Mouse (Mus musculus) WW6 (cell line): ENCODE measurements around the gene Hcst.
A peak's percentile ranks its signal among the peaks of the same experiment; 100 is the strongest.

Experiments
- DNase-seq: peaks from one replicate; pipeline ENCODE4 v3.0.0-alpha.2; 2013; ENCODE audit warnings: low read depth, low spot score

Gene Hcst

DNA sequence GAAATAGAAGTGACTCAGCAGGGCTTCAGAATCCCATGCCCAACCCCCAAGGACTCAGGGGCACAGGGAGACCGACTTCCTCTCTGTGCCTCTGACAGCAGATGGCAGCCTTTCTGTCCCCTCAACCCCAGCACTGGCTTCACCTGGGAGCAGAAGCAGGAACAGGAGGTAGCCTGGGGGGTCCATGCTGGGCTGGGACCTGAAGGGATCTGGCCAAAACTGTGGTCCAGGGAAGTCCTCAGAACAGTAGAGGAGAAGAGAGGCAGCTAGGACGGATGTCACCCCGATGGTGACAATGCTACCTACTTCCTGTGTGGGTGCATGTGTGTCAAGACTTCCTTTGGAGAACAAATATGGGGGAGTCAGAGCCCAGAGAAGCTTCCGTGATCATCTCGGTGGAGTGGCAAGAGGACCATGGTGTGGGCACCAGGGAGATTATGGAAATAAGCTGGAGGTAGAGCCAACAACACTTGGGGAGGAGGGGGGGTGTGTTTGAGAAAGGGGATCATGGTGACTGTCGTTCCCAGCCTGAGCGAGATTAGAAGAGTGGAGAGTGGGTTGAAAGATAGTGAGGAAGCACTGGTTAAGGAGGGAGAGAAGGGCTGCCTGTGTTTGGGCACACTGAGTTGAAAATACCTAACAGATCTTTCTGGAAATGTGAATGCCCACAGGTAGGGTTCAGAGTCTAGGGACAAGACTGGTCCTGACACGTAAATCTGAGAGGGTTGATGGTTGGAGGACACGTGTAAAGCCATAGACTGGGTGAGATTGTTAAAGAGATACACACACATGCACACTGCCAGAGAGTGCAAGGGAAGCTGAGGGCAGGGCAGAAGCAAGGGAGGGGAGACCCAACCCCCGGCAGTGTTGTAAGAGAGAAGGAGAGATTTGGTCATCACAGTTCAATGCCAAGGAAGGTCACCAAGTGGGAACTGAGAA, at the start of gene Hcst:
TSS of gene Hcst (minus strand) at position 294 of the 939 bp plus-strand sequence.
- DNase-seq: no peak

DNA sequence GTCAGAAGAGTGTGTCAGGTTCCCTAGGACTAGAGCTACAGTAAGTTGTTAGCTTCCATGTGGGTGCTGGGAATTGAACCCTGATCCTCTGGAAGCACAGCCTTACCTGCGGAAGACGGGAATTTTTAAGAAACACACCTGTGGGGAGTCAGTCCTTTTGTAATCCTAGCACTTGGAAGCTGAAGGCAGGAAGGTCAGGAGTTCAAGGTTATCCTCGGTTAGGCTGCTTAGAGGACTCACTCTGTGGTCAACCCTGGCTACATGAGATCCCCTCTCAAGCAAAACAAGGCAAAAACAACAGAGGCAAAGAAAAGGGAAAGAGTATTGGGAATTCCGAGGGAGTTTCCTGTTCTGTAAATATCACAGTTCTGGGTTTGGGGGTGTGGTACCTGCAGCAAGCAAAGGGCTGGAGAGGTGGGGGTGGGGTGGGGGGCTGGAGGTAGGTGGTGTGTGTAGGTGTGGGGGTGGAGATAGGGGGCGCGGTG, 45.2 kb upstream of the Hcst start:
- no peak for DNase-seq

DNA sequence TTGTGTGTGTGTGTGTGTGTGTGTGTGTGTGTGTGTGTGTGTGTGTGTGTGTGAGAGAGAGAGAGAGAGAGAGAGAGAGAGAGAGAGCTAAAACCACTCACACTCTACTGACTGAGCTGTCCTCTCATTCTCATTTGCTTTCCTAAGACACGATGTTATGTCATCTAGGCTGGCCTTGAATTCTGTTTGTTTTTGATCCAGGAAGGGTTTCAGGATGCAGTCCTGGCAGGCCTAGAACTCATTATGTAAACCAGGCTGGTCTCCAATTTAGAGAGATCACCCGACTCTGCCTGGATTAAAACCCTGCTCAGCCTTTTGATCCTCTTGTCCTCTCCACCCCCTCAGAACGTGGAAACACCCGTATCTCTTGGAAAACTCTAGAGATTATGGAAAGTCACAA, 44.3 kb upstream of the Hcst start:
- DNase-seq: no peak

DNA sequence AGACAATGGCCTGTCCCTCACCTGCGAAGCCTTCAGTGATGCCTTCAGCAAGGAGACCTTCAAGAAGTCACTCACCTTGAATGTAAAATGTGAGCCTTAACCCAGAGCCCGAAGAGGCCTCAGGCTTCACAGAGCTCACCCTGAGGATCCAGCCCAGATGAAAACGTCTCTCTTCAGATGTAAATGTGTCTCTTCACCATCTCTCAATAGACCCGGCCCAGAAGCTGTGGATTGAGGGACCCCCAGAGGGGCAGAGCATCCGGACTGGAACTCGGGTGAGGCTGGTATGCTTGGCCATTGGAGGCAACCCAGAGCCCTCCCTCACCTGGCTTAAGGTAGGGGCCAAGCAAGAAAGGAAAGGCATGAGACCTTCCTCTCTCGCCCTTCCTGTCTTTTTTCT, 43.9 kb upstream of the Hcst start:
- DNase-seq: peak; percentile 50

DNA sequence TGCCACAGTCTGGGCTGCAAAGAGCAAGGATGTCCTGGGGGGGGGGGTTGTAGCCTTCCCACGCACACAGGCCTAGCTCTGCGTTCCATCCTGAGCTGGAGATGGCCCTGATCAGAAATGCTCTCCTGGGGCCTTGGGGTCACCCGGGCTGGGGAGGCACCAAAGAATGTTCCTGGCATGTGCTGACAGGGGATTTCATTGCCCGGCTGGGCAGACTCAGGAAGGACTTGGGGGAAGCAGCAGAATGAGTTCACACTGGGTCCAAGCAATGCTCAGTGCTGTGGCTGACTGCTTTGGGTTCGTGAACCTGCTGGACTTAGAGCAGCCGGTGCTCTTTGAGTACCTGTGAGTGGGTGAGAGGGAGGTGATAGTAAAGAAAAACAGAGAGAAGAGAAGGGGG, 39.8 kb upstream of the Hcst start:
- DNase-seq: no peak

DNA sequence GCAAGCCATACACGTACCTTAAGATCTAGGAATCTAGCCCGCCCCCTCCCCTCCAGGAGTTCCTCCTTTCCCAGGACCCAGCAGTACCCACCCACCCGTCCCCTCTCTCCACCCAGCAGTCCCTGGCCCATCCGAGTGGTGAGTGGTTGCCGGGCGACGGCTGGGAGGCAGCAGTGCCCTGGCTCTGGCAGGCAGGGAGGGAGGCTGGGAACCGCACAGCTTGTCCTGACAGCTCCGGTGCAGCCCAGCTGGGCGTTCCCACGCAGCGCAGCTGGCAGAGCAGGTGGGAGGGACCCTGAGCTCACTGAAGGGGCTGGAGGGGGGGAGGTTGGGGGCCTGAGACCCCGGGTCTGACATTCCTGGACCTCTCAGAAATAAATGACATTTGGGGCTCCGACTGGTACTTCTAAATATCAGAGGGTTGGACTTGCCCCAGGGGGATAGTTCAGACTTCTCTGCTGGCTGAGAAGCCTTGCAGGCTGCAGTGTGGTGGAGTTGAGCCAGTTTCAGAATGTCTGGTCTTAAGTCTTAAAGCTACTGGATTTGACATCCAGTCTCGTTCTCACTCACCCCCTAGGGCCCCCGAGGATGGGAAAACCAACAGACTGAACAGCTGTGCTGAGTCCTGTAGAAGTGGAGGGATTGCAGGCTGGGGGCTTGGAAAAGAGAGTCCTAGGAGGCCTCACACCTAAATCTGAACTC, 38.1 kb upstream of the Hcst start, which contains the start of the genes Kirrel2 and Nphs1:
TSS of gene Kirrel2 (minus strand) at position 62 of the 702 bp plus-strand sequence.
TSS of gene Nphs1 (plus strand) at position 687 of the 702 bp plus-strand sequence.
- DNase-seq: no peak

DNA sequence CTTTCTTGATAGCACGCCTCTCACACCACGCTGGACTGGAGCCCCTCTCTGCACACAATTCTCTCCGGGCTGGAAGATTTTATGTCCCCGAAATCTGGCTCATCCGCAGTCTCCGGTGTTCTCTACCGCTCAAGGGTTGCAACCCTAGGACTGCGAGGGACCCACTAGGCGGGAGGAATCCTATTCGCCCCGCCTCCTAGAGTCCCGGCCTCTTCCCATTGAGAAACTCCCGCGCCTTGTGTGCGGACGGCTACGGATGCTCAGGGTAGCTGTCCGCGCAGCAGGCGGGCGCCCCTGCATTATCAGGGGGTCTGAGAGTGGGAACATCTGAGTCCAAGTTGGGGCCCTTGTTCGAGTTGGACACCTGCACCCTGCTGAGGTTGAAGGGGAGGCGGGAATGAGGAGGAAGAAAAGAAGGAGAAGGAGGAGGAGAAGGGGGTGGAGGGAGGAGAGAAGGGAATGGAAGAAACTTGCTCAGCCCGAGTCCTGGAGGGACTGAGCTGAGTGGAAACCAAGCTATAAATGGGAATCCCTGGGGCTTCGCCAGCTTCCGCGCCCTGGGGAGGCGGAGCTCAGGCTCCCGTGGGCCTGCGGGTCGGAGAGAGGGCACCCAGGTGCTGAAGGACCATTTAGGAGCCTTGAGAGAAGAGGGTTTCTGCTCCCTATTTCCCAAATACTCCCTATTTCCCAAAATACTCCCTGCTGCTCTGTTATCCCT, 37.4 kb upstream of the Hcst start:
- no peak for DNase-seq

DNA sequence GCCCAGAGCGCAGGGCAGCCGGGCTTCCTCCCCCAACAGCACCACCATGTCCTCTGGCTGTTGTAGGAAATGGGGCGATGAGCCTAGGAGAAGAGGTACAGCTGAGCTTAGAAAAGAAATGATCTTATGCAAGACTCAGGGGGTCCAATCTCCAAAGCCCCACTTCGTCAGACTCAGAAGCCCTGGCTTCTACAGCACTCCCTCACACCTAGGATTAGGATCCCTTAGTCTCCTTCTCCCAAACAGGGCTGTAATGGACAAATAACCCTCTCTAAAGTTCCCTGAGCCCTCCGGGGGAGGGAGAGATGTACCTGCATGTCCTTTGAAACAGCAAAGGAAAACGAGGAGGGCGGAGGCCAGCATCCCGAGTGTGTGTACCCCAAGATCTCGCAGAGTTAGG, 36.8 kb upstream of the Hcst start:
- no peak for DNase-seq

DNA sequence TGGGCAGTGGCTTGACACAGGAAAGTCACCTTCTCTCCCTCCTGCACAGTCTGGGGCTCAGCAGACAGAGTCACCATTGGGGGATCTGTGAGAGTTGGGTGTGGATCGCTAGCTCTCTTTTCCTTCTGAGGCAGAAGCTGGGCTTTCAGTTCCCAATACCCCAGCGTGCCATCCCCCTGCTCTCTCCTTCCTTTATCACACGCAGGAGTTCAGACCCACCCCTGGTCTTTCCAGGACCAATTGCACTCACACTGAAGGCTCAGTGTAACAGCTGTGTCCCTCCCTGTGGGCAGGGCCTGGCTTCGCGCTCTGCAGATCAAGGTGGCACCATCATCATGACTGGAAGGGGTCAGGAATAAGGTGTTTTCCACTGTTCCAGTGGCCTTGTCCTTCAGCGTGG, 34.6 kb upstream of the Hcst start:
- DNase-seq: no peak

DNA sequence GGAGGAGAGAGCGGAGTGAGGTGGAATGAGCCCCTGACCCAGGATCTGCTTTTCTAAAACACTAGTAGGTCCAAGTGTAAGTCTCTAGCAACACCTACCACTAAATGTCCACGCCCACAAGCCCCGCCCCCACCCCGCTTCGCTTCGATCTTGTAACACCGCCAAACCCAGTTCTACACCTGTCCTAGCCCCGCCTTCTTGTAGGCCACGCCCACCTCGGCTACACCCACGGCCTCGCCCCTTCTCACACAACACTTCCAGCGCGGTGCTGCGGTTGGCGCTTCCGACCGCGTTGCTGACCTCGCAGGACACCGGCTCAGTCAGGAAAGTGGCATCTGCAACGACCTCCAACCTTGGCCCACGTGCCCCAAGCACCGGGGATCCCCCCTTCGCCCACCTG, 34.1 kb upstream of the Hcst start:
- peak; percentile 70 for DNase-seq

DNA sequence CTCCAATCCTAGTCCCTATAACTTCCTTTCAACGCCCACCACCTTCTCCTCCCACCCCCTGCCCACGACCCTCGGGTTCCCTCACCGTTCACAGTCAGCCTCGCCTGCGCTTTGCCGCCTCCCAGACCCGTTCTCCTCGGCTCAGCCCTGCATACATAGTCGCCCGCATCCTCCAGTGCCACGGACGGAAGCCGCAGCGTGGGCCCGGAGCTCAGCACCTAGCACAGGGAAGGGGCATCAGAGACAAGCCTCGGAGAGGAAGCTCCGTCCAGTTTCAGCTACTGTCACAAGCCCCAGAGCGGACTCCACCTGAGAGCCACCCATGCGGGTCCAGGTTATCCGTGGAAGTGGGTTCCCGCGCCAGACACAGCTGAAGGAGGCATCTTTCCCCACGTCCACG, 33.7 kb upstream of the Hcst start:
- DNase-seq: no peak

DNA sequence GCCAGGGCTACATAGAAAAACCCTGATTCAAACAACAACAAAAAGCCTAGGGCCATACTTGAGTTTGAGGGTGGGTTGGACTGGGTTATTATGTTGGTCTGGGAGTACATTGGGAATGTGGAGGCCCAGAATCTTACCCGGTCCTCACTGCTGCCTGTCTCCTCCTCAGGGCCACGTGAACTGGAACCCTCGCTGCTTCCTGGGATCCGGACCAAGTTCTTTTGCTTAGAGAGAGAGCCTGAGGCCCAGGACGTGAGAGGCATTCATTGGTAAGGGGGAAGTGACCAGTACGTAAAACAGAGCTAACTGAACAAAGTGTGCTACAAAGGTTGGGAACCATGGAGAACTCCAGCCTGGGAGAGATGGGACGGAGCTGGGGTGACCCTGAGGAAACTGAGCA, 30.6 kb upstream of the Hcst start:
- no peak for DNase-seq

DNA sequence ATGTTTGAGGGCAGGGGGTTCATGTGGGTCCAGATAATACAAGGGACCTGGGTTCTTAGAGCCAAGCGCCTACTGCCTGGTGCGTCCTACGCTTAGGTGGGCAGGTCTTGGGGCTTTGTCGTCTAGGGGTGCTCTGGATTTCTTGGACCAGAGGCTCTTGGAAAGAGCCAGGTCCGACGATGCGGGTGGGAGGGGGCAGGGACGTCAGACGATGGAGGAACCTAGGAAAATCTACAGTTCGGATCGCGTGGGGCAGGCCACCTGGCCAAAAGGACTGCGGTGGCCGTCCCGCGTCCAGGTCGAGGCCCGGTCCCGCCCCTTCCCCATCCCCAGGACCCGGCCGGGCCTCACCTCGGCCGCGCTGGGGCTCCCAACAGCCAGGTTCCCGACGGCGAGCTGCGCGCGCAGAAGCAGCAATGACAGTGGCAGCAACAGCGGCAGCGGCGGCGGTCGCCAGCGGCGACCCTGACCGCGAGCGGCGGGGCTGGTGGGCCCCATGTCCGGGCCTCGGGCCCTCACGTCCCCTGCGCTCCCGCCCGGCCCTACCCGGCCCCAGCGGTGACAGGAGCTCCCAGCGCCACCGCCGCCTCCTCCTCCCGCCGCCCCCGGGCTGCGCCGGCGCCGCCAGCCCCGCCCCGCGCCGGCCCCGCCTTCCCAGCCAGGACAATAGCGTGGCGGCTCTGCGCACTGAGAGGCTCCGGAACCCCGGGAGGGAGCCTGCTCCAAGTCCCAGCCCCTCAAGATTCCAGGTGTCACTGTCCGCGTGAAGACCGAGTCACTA, 25.5 kb upstream of the Hcst start, which contains the start of gene Aplp1:
TSS of gene Aplp1 (minus strand) at position 565 of the 781 bp plus-strand sequence.
- DNase-seq: no peak

DNA sequence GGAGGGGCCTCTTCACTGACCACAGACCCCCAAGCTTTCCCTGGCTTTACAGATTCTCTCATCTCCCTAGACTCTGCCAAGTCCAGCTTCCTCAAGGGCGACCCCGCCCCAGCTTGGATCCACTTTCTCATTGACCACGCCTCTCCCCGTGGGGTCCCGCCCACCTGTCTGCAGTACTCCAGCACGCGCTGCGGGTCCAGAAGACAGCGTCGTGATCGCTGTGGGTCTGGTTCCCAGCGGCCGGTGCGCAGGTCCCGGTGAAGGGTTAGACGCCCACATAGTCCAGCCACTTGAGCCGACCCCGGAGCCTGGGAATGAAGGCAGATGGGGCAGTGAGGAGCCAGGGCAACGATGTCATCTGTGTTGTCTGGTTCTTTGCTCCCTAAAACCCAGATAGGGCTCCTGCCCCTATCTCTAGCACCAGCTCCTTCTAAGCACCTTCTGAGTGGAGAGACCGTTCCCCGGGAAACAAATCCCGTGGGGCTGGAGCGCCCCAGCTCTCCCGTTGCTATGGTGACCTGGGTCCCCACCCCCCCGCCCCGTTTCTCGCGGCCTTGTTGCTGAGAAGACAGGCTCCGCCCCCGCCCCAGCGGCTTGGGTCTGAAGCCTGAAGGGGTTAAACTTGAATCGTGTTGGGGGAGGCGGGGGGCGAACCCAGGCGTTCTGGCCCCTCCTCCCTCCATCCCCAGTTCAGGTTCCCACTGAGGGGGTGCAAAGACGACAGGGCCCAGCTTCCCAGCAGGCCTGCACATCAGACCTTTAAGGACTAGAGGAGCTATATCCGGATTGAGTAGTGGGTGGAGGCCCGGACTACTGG, 24.7 kb upstream of the Hcst start:
- DNase-seq: no peak

DNA sequence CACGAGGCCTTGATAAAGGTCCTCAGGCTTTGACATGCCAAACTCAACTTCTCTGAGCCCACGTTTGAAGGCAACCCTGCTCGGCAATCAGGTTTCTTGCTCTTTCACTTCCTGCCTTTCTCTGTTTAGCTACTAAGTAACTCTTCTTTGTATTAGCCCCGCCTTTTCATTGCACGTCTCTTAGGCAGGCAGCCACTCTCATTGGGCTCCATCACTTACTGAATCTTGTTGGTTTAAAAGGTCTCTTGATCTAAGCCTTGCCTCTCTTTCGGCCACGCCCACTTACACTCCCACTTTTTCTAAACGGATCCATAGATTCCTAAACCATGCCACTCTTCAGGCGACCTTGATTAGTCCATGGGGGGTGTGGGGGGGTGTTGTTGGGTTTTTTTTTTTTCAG, 24.0 kb upstream of the Hcst start:
- no peak for DNase-seq

DNA sequence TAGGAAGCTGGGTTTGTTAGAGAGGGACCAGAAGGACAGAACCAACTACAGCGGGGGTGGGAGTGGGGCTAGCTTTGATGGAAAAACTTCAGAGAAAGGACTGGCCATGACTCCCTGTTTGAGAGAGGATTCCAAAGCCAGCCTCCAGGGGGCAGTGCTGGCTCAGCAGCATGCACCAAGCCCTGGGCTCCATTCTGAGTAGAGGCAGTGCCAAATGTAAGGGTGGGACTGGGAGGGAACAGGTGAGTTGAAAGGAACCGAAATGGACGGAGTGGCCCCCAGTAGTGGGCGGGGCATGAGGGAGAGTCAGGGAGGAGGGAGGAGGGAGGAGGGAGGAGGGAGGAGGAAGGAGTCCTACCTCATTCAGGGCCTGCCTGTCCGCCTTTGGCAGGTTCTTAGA, 21.0 kb upstream of the Hcst start:
- peak; percentile 57 for DNase-seq

DNA sequence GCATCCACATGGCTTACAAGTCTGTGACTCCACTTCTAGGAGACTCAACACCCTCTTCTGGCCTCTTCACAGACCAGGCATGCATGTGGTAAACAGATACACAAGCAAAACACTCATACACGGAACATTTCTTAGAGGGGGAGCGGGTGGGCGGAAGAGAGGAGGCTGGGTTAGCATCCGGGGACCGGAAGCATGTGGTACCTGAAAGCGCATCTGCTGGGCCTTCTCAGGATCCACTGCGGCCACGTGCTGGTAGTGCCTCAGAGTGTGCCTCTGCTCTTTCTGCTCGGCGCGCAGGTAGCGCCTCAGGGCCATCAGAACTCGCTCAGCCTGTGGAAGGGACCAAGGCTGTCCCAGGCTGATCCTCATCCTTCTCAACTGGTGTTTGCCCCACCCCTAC, 20.1 kb upstream of the Hcst start:
- no peak for DNase-seq

DNA sequence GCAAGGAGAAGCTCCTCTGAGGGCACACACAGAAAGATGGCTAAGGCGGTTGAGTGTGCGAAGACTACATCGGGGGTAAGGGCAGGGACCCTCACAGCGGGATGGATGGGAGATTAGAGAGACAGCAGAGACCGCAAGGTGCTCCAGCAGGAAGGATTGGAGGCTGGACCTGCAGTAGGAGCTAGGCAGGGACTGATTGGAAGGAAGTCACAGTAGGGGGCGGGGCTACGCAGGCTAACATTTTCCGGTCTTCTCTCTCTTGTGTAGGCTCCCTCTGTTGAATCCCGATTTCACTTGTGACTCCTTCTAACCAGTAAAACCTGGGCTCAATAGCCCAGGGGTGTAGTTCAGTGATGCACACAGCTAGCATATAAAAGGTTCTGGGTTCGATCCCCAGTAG, 17.2 kb upstream of the Hcst start:
- DNase-seq: no peak

DNA sequence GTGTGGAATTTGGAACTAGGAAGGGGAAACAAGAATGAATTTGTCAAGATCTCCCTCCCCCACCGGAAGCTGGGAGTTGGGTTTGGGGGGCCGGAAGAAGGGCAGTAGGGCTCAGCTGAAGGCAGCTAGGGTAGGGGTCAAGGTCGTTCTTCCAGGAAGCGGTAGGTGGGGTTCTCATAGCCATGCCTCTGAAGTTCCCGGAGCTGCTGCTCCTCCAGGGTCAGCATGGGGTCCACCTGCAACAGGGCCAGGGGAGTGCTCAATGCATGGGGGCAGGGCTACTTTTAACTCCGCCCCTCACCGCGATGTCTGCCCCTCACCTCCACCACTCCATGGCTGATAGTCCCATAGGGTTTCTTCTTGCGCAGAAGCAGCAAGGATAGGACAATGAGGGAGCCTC, 15.5 kb upstream of the Hcst start:
- no peak for DNase-seq

DNA sequence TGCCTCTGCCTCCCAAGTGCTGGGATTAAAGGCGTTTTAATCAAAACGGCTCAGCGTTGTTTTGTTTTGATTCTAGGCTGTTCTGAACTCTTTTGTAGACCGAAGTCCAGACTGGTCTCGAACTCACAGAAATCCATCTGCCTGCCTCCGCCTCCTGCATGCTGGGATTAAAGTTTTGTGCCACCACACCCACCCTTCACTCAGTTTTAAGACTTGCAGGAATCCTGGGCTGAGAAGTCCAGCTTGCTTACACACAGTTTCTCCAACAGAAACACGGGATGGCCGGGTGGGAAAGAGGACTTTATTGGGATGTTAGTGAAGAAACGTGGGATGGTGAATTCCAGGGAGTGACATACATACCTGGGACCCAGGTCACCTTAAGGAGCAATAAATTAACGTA, 15.0 kb upstream of the Hcst start:
- DNase-seq: no peak
